Mouse (Mus musculus): Measurements from ENCODE around the gene Rpl32.

Rpl32 gene

GRCm38 (mm10) chr6:115807464-115808195 is 917 bp downstream of the Rpl32 start:
- peaks cover 60% of the 10 kb centered on the region for H3K36me3 ChIP-seq (ENCODE audit: insufficient read depth, low read length)
- no peaks in the 10 kb centered on the region for H3K27me3 ChIP-seq (ENCODE audit: insufficient read depth, low read length)
- H3K4me3 ChIP-seq (replicated peaks; ENCODE audit: low read length), result peak overlapping the region; percentile 100
- TF ChIP-seq POU5F1 (IDR thresholded peaks at IDR 0.05; ENCODE audit: borderline replicate concordance, low read length) (no peak), NANOG (IDR thresholded peaks at IDR 0.05; ENCODE audit: borderline replicate concordance, low read length) (no peak), CTCF (conservative IDR thresholded peaks at IDR 0.05; ENCODE audit: low read length) (no peak)
- no peaks in the 10 kb centered on the region for H3K9me3 ChIP-seq (ENCODE audit: low read length)
- peaks cover 63% of the 10 kb centered on the region for H3K4me1 ChIP-seq (replicated peaks; ENCODE audit: low read depth, low read length)

DNA sequence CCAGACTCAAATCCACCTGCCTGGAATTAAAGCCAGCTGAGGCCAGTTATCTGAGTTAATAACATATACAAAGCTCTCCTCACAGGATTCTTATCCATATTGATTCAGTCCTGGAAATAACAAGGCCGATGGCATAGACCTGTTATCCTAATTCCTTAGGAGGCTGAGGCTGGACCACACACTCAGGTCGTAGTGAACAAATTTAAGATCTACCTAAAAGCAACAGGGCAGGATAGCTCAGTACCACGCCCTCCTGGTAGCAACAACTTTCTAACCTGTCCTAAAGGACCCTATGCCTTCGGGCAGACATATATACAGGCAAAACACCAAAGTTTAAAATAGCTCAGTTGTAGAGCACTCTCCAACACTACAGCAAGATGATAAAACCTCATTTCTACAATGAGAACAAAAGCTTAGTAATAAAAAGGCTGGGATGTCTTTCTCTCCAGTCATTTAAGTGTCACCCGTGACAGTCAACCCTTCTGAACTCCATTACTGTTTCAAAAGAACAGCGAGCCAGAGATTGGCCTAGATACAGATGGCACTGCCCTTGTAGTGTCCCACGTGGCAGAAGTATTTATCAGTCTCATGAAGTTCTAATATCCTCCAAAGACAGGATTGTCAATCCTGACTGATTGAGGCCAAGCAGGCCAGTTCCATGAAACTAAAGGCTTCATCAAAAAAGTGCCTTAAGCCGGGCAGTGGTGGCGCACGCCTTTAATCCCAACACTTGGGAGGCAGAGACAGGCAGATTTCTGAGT is 3.9 kb downstream of the Rpl32 start:
- Histone ChIP-seq H3K4me3 (replicated peaks; ENCODE audit: low read length) (peak overlapping the region; percentile 100; the same call in 1 of the 2 replicates), H3K4me1 (replicated peaks; ENCODE audit: low read depth, low read length) (peaks cover 39% of the 10 kb centered on the region), H3K9me3 (ENCODE audit: low read length) (no peaks in the 10 kb centered on the region), H3K27me3 (ENCODE audit: insufficient read depth, low read length) (no peaks in the 10 kb centered on the region), H3K36me3 (ENCODE audit: insufficient read depth, low read length) (peaks cover 83% of the 10 kb centered on the region)
- TF ChIP-seq CTCF (conservative IDR thresholded peaks at IDR 0.05; ENCODE audit: low read length) (no peak), POU5F1 (IDR thresholded peaks at IDR 0.05; ENCODE audit: borderline replicate concordance, low read length) (no peak), NANOG (IDR thresholded peaks at IDR 0.05; ENCODE audit: borderline replicate concordance, low read length) (no peak)

GRCm38 (mm10) chr6:115803541-115804382 is 4.8 kb downstream of the Rpl32 start:
- no peak overlapping the region; the same call in 1 of the 2 replicates for H3K4me3 ChIP-seq (replicated peaks; ENCODE audit: low read length)
- no peaks in the 10 kb centered on the region for H3K9me3 ChIP-seq (ENCODE audit: low read length)
- no peaks in the 10 kb centered on the region for H3K27me3 ChIP-seq (ENCODE audit: insufficient read depth, low read length)
- H3K4me1 ChIP-seq (replicated peaks; ENCODE audit: low read depth, low read length), result peaks cover 35% of the 10 kb centered on the region
- TF ChIP-seq NANOG (IDR thresholded peaks at IDR 0.05; ENCODE audit: borderline replicate concordance, low read length) (no peak), CTCF (conservative IDR thresholded peaks at IDR 0.05; ENCODE audit: low read length) (peak; percentile 30)
- H3K36me3 ChIP-seq (ENCODE audit: insufficient read depth, low read length), result peaks cover 92% of the 10 kb centered on the region

DNA sequence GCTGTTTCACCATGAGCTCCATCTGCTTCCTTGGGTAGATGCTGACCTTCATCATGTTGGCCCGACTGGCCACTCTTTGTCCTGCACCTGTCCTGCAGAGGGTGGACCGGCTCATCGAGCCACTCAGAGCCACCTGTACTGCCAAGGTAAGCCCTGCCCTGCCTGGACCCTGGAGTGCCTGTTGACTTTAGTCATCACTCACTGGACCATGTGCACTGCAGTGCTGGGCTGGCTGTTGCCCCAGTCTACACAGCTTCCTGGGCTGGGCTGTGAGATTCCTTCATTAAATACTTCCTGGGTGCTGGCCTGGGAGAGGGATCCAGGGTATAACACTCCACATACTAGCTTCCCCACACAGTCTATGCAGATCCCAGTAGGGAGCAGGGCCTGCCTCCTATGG is 6.7 kb downstream of the Rpl32 start:
- TF ChIP-seq CTCF (conservative IDR thresholded peaks at IDR 0.05; ENCODE audit: low read length) (no peak), NANOG (IDR thresholded peaks at IDR 0.05; ENCODE audit: borderline replicate concordance, low read length) (no peak), POU5F1 (IDR thresholded peaks at IDR 0.05; ENCODE audit: borderline replicate concordance, low read length) (no peak)
- Histone ChIP-seq H3K9me3 (ENCODE audit: low read length) (no peaks in the 10 kb centered on the region), H3K27me3 (ENCODE audit: insufficient read depth, low read length) (no peaks in the 10 kb centered on the region), H3K4me1 (replicated peaks; ENCODE audit: low read depth, low read length) (peaks cover 33% of the 10 kb centered on the region), H3K4me3 (replicated peaks; ENCODE audit: low read length) (no peak overlapping the region), H3K36me3 (ENCODE audit: insufficient read depth, low read length) (peaks cover 97% of the 10 kb centered on the region)

DNA sequence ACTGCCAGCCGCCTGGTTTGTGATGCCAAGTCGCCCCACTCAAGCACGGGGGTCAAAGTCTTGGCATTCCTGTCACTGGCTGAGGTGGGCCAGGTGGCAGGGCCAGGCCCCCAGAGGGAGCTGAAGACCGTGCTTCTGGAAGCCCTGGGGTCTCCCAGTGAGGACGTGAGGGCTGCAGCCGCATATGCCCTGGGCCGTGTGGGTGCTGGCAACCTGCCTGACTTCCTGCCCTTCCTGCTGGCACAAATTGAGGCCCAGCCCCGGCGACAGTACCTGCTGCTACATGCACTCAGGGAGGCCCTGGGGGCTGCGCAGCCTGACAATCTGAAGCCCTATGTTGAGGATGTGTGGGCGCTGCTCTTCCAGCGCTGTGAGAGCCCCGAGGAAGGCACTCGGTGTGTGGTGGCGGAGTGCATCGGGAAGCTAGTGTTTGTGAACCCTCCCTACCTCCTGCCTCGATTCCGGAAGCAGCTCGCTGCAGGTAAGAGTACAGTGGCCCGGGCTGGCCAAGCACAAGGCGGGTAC is 15.8 kb downstream of the Rpl32 start:
- peaks cover 44% of the 10 kb centered on the region for H3K4me1 ChIP-seq (replicated peaks; ENCODE audit: low read depth, low read length)
- no peaks in the 10 kb centered on the region for H3K27me3 ChIP-seq (ENCODE audit: insufficient read depth, low read length)
- TF ChIP-seq NANOG (IDR thresholded peaks at IDR 0.05; ENCODE audit: borderline replicate concordance, low read length), result no peak
- no peak for TF ChIP-seq POU5F1 (IDR thresholded peaks at IDR 0.05; ENCODE audit: borderline replicate concordance, low read length)
- no peak for TF ChIP-seq CTCF (conservative IDR thresholded peaks at IDR 0.05; ENCODE audit: low read length)
- peaks cover 96% of the 10 kb centered on the region for H3K36me3 ChIP-seq (ENCODE audit: insufficient read depth, low read length)
- peak overlapping the region; percentile 60 for H3K4me3 ChIP-seq (replicated peaks; ENCODE audit: low read length)
- no peaks in the 10 kb centered on the region for H3K9me3 ChIP-seq (ENCODE audit: low read length)

GRCm38 (mm10) chr6:115791842-115792686 is 16.5 kb downstream of the Rpl32 start:
- peaks cover 96% of the 10 kb centered on the region for H3K36me3 ChIP-seq (ENCODE audit: insufficient read depth, low read length)
- H3K9me3 ChIP-seq (ENCODE audit: low read length), result no peaks in the 10 kb centered on the region
- H3K4me3 ChIP-seq (replicated peaks; ENCODE audit: low read length), result peak overlapping the region; percentile 60
- no peaks in the 10 kb centered on the region for H3K27me3 ChIP-seq (ENCODE audit: insufficient read depth, low read length)
- TF ChIP-seq POU5F1 (IDR thresholded peaks at IDR 0.05; ENCODE audit: borderline replicate concordance, low read length), result no peak
- no peak for TF ChIP-seq NANOG (IDR thresholded peaks at IDR 0.05; ENCODE audit: borderline replicate concordance, low read length)
- TF ChIP-seq CTCF (conservative IDR thresholded peaks at IDR 0.05; ENCODE audit: low read length), result no peak
- H3K4me1 ChIP-seq (replicated peaks; ENCODE audit: low read depth, low read length), result peaks cover 44% of the 10 kb centered on the region

- Histone ChIP-seq H3K36me3 (ENCODE audit: insufficient read depth, low read length) (peaks cover 96% of the 10 kb centered on the region), H3K9me3 (ENCODE audit: low read length) (no peaks in the 10 kb centered on the region), H3K4me3 (replicated peaks; ENCODE audit: low read length) (no peak overlapping the region), H3K4me1 (replicated peaks; ENCODE audit: low read depth, low read length) (peaks cover 44% of the 10 kb centered on the region), H3K27me3 (ENCODE audit: insufficient read depth, low read length) (no peaks in the 10 kb centered on the region)
- TF ChIP-seq CTCF (conservative IDR thresholded peaks at IDR 0.05; ENCODE audit: low read length) (no peak), POU5F1 (IDR thresholded peaks at IDR 0.05; ENCODE audit: borderline replicate concordance, low read length) (no peak), NANOG (IDR thresholded peaks at IDR 0.05; ENCODE audit: borderline replicate concordance, low read length) (no peak)
Measured at GRCm38 (mm10) chr6:115791016-115791415, 17.5 kb downstream of the Rpl32 start.
